Mouse (Mus musculus): ENCODE results near the gene Yipf2.

- no peak for TF ChIP-seq CTCF (IDR thresholded peaks at IDR 0.05; ENCODE audit: extremely low read depth, insufficient read length, insufficient replicate concordance, low read depth, low read length)
- TF ChIP-seq POLR2A (IDR thresholded peaks at IDR 0.05; ENCODE audit: low read depth, low read length) = no peak
Observed at GRCm38 (mm10) chr9:21609861-21610260, 17.2 kb upstream of the Yipf2 start.
